ENCODE assay signal across 9 mouse cellular contexts in genomic region chr8:107560820-107561536, GRCm38 (mm10). TPM values are rescaled to one million over a fixed set of nuclear protein-coding genes. Genes with fewer than 3 reads are reported as not detected.
DNase-seq lines count a peak whose midpoint lies in the region; ATAC-seq and TF ChIP-seq lines count a peak whose summit lies in the region.
"Had no signal": no experiment of that assay in that cellular context is flagged by ENCODE, and none has a peak within 500 bp of the region (broad histone marks: within the 10 kb centered on the region; RNA-seq: fewer than 3 reads in every experiment).

No protein-coding gene starts in this region.

- no peak for ATAC-seq in heart, embryonic 14.5 days (ENCODE audit: insufficient number of reproducible peaks, insufficient read depth, low FRiP score, low read depth)
- no peak for ATAC-seq in heart, embryonic 11.5 days (replicated peaks; ENCODE audit: insufficient number of reproducible peaks, low FRiP score, low TSS enrichment)
- peak; percentile 45 for ATAC-seq in embryonic facial prominence, embryonic 14.5 days (ENCODE audit: low read depth)
- ATAC-seq in liver, embryonic 14.5 days (ENCODE audit: insufficient read depth), result peak; percentile 47; the same call in 1 of the 2 replicates

- 54% methylated on average over 16 of the region's 16 CpGs for WGBS in heart, embryonic 14.5 days
- 48% methylated on average over 16 of the region's 16 CpGs for WGBS in heart, embryonic 11.5 days (ENCODE audit: insufficient replicate concordance)
- 25% methylated on average over 16 of the region's 16 CpGs for WGBS in embryonic facial prominence, embryonic 14.5 days
- WGBS in liver, embryonic 14.5 days (ENCODE audit: insufficient replicate concordance), result 23% methylated on average over 16 of the region's 16 CpGs

- no peaks in the 10 kb centered on the region for H3K9me3 ChIP-seq in heart, embryonic 14.5 days (ENCODE audit: control insufficient read depth, low read length)
- no peaks in the 10 kb centered on the region for H3K9me3 ChIP-seq in heart, embryonic 11.5 days (replicated peaks; ENCODE audit: control insufficient read depth, low read length)
- no peaks in the 10 kb centered on the region for H3K9me3 ChIP-seq in embryonic facial prominence, embryonic 14.5 days (ENCODE audit: control insufficient read depth, low read length)
- no peaks in the 10 kb centered on the region for H3K9me3 ChIP-seq in liver, embryonic 14.5 days (ENCODE audit: control insufficient read depth, low read length)

- peak overlapping the region; percentile 25; the same call in 1 of the 2 replicates for H3K4me2 ChIP-seq in heart, embryonic 14.5 days (ENCODE audit: low read length)
- no peak overlapping the region for H3K4me2 ChIP-seq in heart, embryonic 11.5 days
- H3K4me2 ChIP-seq in embryonic facial prominence, embryonic 14.5 days (ENCODE audit: low read depth, low read length), result peak overlapping the region; percentile 44
- peak overlapping the region; percentile 28; the same call in 1 of the 2 replicates for H3K4me2 ChIP-seq in liver, embryonic 14.5 days (ENCODE audit: low read depth)

- no peak overlapping the region for H3K9ac ChIP-seq in heart, embryonic 14.5 days (ENCODE audit: low read length)
- H3K9ac ChIP-seq in heart, embryonic 11.5 days (ENCODE audit: low read depth, low read length), result no peak overlapping the region
- peak overlapping the region; percentile 46; the same call in 1 of the 2 replicates for H3K9ac ChIP-seq in embryonic facial prominence, embryonic 14.5 days (ENCODE audit: low read depth, low read length)
- no peak overlapping the region for H3K9ac ChIP-seq in liver, embryonic 14.5 days (replicated peaks)

- peaks cover 8 to 10% of the 10 kb centered on the region in 2 experiments for H3K4me1 ChIP-seq in heart, embryonic 14.5 days (ENCODE audit: control insufficient read depth in 2 of 2, insufficient read depth in 2 of 2, low read length in 2 of 2)
- H3K4me1 ChIP-seq in heart, embryonic 11.5 days (ENCODE audit: control insufficient read depth, insufficient read depth, low read length), result peaks cover 16% of the 10 kb centered on the region
- H3K4me1 ChIP-seq in embryonic facial prominence, embryonic 14.5 days (ENCODE audit: control insufficient read depth, insufficient read depth, low read length), result no peaks in the 10 kb centered on the region
- H3K4me1 ChIP-seq in liver, embryonic 14.5 days (replicated peaks; ENCODE audit: control insufficient read depth in 2 of 2, insufficient read depth in 2 of 2, low read length in 1 of 2), result peaks cover 0 to 9% of the 10 kb centered on the region in 2 experiments; a peak in 2 of 4 replicates

- H3K27ac ChIP-seq in heart, embryonic 14.5 days (replicated peaks in 1 of 2; ENCODE audit: control insufficient read depth in 1 of 2, insufficient read depth in 1 of 2, low read depth in 2 of 2, low read length in 2 of 2), result no peak overlapping the region
- no peak overlapping the region for H3K27ac ChIP-seq in heart, embryonic 11.5 days (ENCODE audit: low read depth, low read length)
- peak overlapping the region; percentile 19 for H3K27ac ChIP-seq in embryonic facial prominence, embryonic 14.5 days (replicated peaks; ENCODE audit: low read depth, low read length)
- no peak overlapping the region for H3K27ac ChIP-seq in liver, embryonic 14.5 days

- no peak overlapping the region for H3K4me3 ChIP-seq in heart, embryonic 14.5 days (ENCODE audit: control insufficient read depth in 1 of 2, insufficient read depth in 1 of 2, low read depth in 1 of 2, low read length in 2 of 2)
- H3K4me3 ChIP-seq in heart, embryonic 11.5 days (ENCODE audit: low read depth, low read length), result no peak overlapping the region
- H3K4me3 ChIP-seq in embryonic facial prominence, embryonic 14.5 days (ENCODE audit: low read depth, low read length), result peak overlapping the region; percentile 7
- peak overlapping the region in 1 of 2 experiments; percentile 17; a peak in 1 of 4 replicates for H3K4me3 ChIP-seq in liver, embryonic 14.5 days (ENCODE audit: insufficient read depth in 1 of 2, low read depth in 2 of 2, low read length in 2 of 2)

- TF ChIP-seq CTCF in liver, embryonic 14.5 days (IDR thresholded peaks at IDR 0.05; ENCODE audit: low read depth), result no peak

- DNase-seq in B cell, adult 2 months, result peak; percentile 56 to 61
- DNase-seq in embryonic facial prominence, embryonic 14.5 days (ENCODE audit: low spot score), result peak; percentile 55
- DNase-seq in liver, embryonic 14.5 days (ENCODE audit: low read depth in 3 of 3, low spot score in 3 of 3), result no peak
- DNase-seq in right cerebral cortex, postnatal 4 days, result no peak
- DNase-seq in adrenal gland, adult (ENCODE audit: inconsistent age in 2 of 2, low spot score in 1 of 2), result no peak
- no peak for DNase-seq in urinary bladder, postnatal 36 days (ENCODE audit: low spot score in 2 of 2)
- DNase-seq: cerebellum, postnatal 10 days had no signal

- TF ChIP-seq EP300 in liver, embryonic 14.5 days (IDR thresholded peaks at IDR 0.05; ENCODE audit: low read depth), result no peak

- no peaks in the 10 kb centered on the region for H3K27me3 ChIP-seq in heart, embryonic 14.5 days (ENCODE audit: control insufficient read depth, insufficient read depth, low read length)
- no peaks in the 10 kb centered on the region for H3K27me3 ChIP-seq in heart, embryonic 11.5 days (ENCODE audit: control insufficient read depth, insufficient read depth, low read length)
- no peaks in the 10 kb centered on the region for H3K27me3 ChIP-seq in embryonic facial prominence, embryonic 14.5 days (replicated peaks; ENCODE audit: control insufficient read depth, insufficient read depth, low read length)
- H3K27me3 ChIP-seq in liver, embryonic 14.5 days (ENCODE audit: control insufficient read depth, insufficient read depth, low read length), result no peaks in the 10 kb centered on the region

- H3K36me3 ChIP-seq in heart, embryonic 14.5 days (ENCODE audit: control insufficient read depth, insufficient read depth, low read length), result peaks cover 18% of the 10 kb centered on the region
- 0 out of 2 replicates have a peak, but pooled peaks cover 3% of the 10 kb centered on the region for H3K36me3 ChIP-seq in heart, embryonic 11.5 days (ENCODE audit: control insufficient read depth, insufficient read depth, low read length)
- H3K36me3 ChIP-seq in embryonic facial prominence, embryonic 14.5 days (ENCODE audit: control insufficient read depth, insufficient read depth, low read length), result peaks cover 26% of the 10 kb centered on the region
- no peaks in the 10 kb centered on the region for H3K36me3 ChIP-seq in liver, embryonic 14.5 days (replicated peaks; ENCODE audit: control insufficient read depth, insufficient read depth, low read depth)

RNA-seq across cellular contexts. Expression of gene Psmd7, which starts 27.3 kb away (rescaled TPM):
- polyA plus RNA-seq in heart, embryonic 14.5 days (2014; fragmentation: Nextera tagmentation; extraction: Ambion mirVana), result 176 and 179 TPM in 2 replicates
- 223 and 234 TPM in 2 replicates for polyA plus RNA-seq in heart, embryonic 11.5 days (2014; fragmentation: Nextera tagmentation; extraction: Ambion mirVana)
- 252 and 269 TPM in 2 replicates for polyA plus RNA-seq in embryonic facial prominence, embryonic 14.5 days (2014; fragmentation: Nextera tagmentation; extraction: Ambion mirVana)
- 48.3 and 77.4 TPM in 2 replicates for polyA plus RNA-seq in liver, embryonic 14.5 days (2012; rRNA removed)
- 133 and 142 TPM in 2 replicates for polyA plus RNA-seq in liver, embryonic 14.5 days (2014; fragmentation: Nextera tagmentation; extraction: Ambion mirVana)

Comparison
In these comparisons a context has a peak if more than half of its experiments do, and no peak if none do; other contexts are left out.
1. ATAC-seq: peak in embryonic facial prominence, embryonic 14.5 days (single experiment) and liver, embryonic 14.5 days (single experiment); none in heart, embryonic 14.5 days (single experiment) and heart, embryonic 11.5 days (single experiment).
2. DNase-seq: peak in B cell, adult 2 months (2 of 2) and embryonic facial prominence, embryonic 14.5 days (single experiment); none in liver, embryonic 14.5 days (0 of 3), right cerebral cortex, postnatal 4 days (single experiment), adrenal gland, adult (0 of 2) and urinary bladder, postnatal 36 days (0 of 2).